Mouse (Mus musculus): ENCODE results near the gene Depp1. TPM values are rescaled to one million over a fixed set of nuclear protein-coding genes. Genes with fewer than 3 reads are reported as not detected.
A peak's percentile ranks its signal among the peaks of the same experiment; 100 is the strongest.

Gene Depp1
- polyA plus RNA-seq, 1 experiment from 2014 or later, result 13.8 TPM

DNA sequence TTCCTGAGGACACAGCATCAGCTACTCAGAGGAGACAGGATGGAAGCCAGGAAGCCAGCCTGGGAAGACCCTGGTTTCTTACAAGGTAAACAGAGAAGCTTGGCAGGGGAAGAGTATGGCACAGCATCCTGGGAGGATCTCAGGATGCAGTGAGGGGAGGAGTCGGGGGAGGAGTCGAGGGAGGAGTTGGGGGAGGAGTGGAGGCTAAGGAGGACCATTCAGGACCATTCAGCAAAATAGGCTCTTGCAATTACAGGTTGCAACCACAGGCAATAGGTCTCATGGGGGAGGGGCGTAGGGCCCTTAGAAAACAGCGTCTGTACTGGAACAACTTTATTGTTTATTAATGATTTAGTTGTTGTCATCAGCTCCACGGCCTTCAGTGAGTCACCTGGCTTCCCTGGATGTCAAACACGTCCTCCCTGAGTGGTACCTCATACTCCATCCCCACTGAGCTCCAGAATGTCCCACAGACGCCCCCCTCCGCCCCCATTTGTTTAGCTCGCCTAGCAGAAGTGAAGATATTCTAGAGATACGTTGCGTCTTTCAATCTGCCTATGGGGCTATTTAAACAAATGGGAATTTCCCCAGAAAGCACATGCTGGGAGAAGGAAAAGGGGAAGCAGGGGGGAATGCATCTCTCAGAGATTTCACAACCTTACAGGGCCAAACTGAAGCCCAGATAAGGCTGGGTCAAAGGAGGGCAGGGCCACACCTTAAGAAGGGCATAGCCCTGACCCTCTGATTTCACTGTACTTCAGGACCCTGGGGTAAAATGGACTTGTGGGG, 18.5 kb downstream of the Depp1 start:
- Histone ChIP-seq H3K4me1 (ENCODE audit: control insufficient read depth, insufficient read depth, low read length) (no peaks in the 10 kb centered on the region; the same call in 1 of the 2 replicates), H3K27ac (replicated peaks; ENCODE audit: low read depth, low read length) (no peak overlapping the region), H3K4me3 (ENCODE audit: low read depth, low read length) (no peak overlapping the region), H3K4me2 (ENCODE audit: low read depth, low read length) (no peak overlapping the region), H3K9me3 (replicated peaks; ENCODE audit: control insufficient read depth, low read length) (no peaks in the 10 kb centered on the region), H3K9ac (replicated peaks; ENCODE audit: low read length) (no peak overlapping the region), H3K36me3 (replicated peaks; ENCODE audit: control insufficient read depth, insufficient read depth, low read depth, low read length) (no peaks in the 10 kb centered on the region), H3K27me3 (ENCODE audit: control insufficient read depth, insufficient read depth, low read length) (no peaks in the 10 kb centered on the region)
- ATAC-seq (replicated peaks; ENCODE audit: insufficient number of reproducible peaks, low FRiP score, low TSS enrichment, low read depth) (no peak), DNase-seq (ENCODE audit: low spot score) (peak; percentile 22)
- 44% methylated on average over 11 of the region's 11 CpGs for WGBS

DNA sequence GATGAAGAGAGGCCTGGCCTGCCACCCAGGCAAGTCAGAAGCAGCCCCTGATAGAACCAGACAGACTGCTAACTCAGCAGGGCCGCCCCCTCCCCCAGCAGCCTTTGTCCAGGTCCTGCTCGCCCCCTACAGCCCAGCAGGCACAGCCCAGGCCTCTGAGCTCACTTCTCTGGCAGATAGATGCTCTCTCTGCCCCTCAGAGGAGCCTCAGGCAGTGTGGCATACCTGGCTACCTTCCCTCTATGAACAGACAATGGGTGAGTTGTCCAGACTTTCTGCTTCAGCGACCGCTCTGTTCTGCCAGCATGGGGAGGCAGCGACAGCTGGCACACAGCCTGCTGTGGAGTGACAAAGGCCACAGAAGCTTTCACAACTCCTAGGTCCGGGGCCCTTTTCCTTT, 19.7 kb downstream of the Depp1 start:
- H3K9me3 ChIP-seq (replicated peaks; ENCODE audit: control insufficient read depth, low read length), result no peaks in the 10 kb centered on the region
- H3K9ac ChIP-seq (replicated peaks; ENCODE audit: low read length), result no peak overlapping the region
- no peak overlapping the region for H3K4me3 ChIP-seq (ENCODE audit: low read depth, low read length)
- 31% methylated on average over 6 of the region's 6 CpGs for WGBS
- no peaks in the 10 kb centered on the region; the same call in 1 of the 2 replicates for H3K4me1 ChIP-seq (ENCODE audit: control insufficient read depth, insufficient read depth, low read length)
- H3K36me3 ChIP-seq (replicated peaks; ENCODE audit: control insufficient read depth, insufficient read depth, low read depth, low read length), result no peaks in the 10 kb centered on the region
- H3K27me3 ChIP-seq (ENCODE audit: control insufficient read depth, insufficient read depth, low read length), result no peaks in the 10 kb centered on the region
- no peak overlapping the region for H3K27ac ChIP-seq (replicated peaks; ENCODE audit: low read depth, low read length)
- no peak overlapping the region for H3K4me2 ChIP-seq (ENCODE audit: low read depth, low read length)
- ATAC-seq (replicated peaks; ENCODE audit: insufficient number of reproducible peaks, low FRiP score, low TSS enrichment, low read depth) (no peak), DNase-seq (ENCODE audit: low spot score) (peak; percentile 23)

DNA sequence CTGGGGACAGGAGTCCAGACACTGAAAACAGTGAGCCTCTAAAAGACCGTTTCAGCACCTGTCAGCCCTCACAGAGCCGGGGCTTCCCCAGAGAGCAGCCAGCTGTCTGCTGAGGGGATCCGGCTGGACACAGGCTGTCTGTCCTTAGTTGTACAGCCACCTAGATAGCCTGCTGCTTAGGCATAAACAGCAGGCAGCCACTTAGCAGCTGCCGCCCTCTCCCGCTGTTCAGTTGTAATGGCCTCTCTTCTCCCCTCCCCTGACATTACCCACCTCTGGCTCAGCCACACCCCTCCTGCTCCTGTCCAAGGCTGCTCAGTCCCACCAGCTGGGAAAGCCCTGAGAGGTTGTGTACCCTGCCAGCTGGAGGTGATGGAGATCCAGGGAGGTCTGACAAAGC, 20.6 kb downstream of the Depp1 start:
- ATAC-seq (replicated peaks; ENCODE audit: insufficient number of reproducible peaks, low FRiP score, low TSS enrichment, low read depth) (peak; percentile 41), DNase-seq (ENCODE audit: low spot score) (no peak)
- no peaks in the 10 kb centered on the region; the same call in 1 of the 2 replicates for H3K4me1 ChIP-seq (ENCODE audit: control insufficient read depth, insufficient read depth, low read length)
- H3K9ac ChIP-seq (replicated peaks; ENCODE audit: low read length), result no peak overlapping the region
- H3K27ac ChIP-seq (replicated peaks; ENCODE audit: low read depth, low read length), result no peak overlapping the region
- WGBS, result 5% methylated on average over 5 of the region's 5 CpGs
- H3K27me3 ChIP-seq (ENCODE audit: control insufficient read depth, insufficient read depth, low read length), result no peaks in the 10 kb centered on the region
- H3K4me2 ChIP-seq (ENCODE audit: low read depth, low read length), result no peak overlapping the region
- H3K9me3 ChIP-seq (replicated peaks; ENCODE audit: control insufficient read depth, low read length), result no peaks in the 10 kb centered on the region
- no peak overlapping the region for H3K4me3 ChIP-seq (ENCODE audit: low read depth, low read length)
- H3K36me3 ChIP-seq (replicated peaks; ENCODE audit: control insufficient read depth, insufficient read depth, low read depth, low read length), result no peaks in the 10 kb centered on the region

DNA sequence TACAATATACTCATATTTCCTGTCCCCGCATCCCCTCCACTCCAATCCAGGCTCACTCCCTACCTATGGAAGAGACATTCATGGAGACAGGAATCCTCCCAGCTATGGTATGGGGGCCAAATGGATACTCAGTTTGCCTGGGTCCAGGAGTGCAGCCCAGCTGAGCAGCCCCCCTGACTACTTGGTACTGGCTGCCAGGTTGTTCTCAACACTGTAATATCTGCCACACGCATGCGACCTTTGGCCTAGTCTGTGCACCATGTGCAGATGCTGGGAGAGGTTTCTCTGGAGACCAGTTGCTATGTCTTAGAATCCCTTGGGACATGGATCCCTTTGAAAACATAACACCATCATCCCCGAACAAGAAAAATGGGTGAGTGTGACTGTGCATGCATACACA, 21.4 kb downstream of the Depp1 start:
- Histone ChIP-seq H3K9me3 (replicated peaks; ENCODE audit: control insufficient read depth, low read length) (no peaks in the 10 kb centered on the region), H3K9ac (replicated peaks; ENCODE audit: low read length) (no peak overlapping the region), H3K4me1 (ENCODE audit: control insufficient read depth, insufficient read depth, low read length) (no peaks in the 10 kb centered on the region; the same call in 1 of the 2 replicates), H3K27ac (replicated peaks; ENCODE audit: low read depth, low read length) (no peak overlapping the region), H3K36me3 (replicated peaks; ENCODE audit: control insufficient read depth, insufficient read depth, low read depth, low read length) (no peaks in the 10 kb centered on the region), H3K27me3 (ENCODE audit: control insufficient read depth, insufficient read depth, low read length) (no peaks in the 10 kb centered on the region), H3K4me3 (ENCODE audit: low read depth, low read length) (no peak overlapping the region), H3K4me2 (ENCODE audit: low read depth, low read length) (no peak overlapping the region; the same call in 1 of the 2 replicates)
- 81% methylated on average over 4 of the region's 4 CpGs for WGBS
- DNase-seq (ENCODE audit: low spot score) (no peak), ATAC-seq (replicated peaks; ENCODE audit: insufficient number of reproducible peaks, low FRiP score, low TSS enrichment, low read depth) (no peak)

DNA sequence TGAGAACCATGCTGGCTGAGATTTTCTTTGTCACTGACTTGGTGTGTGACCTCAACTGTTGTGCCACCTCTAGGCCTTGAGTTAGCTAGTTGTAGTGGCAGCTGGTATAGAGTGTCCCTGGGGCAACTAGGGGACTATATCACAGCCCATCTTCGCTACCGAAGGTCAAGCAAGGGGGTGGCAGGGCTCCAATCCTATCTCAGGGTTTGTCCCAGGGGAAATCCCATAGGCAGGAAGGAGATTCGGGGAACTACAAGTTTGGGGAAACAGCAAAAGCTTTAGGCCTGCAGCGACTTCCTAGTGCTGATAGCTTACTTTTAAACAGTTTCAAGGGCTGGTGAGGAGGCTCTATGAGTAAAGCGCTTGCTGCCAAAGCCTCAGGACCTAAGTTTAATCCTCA, 21.9 kb downstream of the Depp1 start:
- DNase-seq (ENCODE audit: low spot score), result no peak
- Histone ChIP-seq H3K36me3 (replicated peaks; ENCODE audit: control insufficient read depth, insufficient read depth, low read depth, low read length) (no peaks in the 10 kb centered on the region), H3K4me2 (ENCODE audit: low read depth, low read length) (no peak overlapping the region), H3K9me3 (replicated peaks; ENCODE audit: control insufficient read depth, low read length) (no peaks in the 10 kb centered on the region), H3K9ac (replicated peaks; ENCODE audit: low read length) (no peak overlapping the region), H3K4me1 (ENCODE audit: control insufficient read depth, insufficient read depth, low read length) (no peaks in the 10 kb centered on the region; the same call in 1 of the 2 replicates), H3K4me3 (ENCODE audit: low read depth, low read length) (no peak overlapping the region), H3K27me3 (ENCODE audit: control insufficient read depth, insufficient read depth, low read length) (no peaks in the 10 kb centered on the region), H3K27ac (replicated peaks; ENCODE audit: low read depth, low read length) (no peak overlapping the region)
- ATAC-seq (replicated peaks; ENCODE audit: insufficient number of reproducible peaks, low FRiP score, low TSS enrichment, low read depth), result no peak
- 63% methylated on average over 5 of the region's 5 CpGs for WGBS

DNA sequence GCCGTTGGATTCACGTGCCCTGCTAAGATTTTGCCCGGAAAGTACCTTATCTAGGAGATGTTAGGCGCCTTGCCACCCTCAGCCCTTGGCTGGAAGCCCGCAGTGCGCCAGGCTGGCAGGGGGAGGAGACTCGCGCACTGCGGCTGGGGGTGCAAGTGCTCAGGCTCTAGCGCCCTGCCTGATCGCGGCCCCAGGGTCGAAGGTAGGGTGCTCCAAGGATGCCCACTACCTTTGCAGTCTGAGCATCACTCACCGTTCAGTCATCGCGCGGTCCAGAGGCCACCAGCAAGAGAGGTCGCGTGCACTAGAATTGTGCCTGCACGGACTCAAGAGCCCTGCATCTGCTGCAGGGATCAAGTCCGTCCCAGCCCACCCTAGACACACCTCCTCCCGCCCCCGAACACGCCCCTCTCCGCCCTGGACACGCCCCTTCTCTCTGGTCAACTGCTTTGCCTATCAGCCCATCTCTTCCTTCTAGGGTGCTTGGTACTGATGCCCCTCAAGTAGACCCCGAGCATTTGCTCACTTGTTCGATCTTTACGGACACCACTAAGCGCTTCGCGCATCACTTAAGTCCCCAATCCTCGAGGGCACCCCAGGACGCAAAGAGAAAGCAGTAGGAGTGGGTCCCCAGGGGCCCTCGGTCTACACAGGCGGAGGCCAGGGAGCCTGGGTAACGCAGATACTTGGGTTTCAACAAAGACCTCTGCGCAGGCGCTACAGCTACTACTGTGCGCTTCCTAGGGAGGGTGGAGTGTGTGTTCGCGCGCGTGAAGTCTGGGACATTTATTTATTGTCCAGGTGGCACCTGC, 23.3 kb downstream of the Depp1 start, which contains the start of gene Rassf4:
Gene Rassf4 (minus strand): TSS at position 482 of the 812 bp plus-strand sequence.
- peak within 1 kb of the TSS; percentile 56 for H3K9ac ChIP-seq (replicated peaks; ENCODE audit: low read length)
- ATAC-seq (replicated peaks; ENCODE audit: insufficient number of reproducible peaks, low FRiP score, low TSS enrichment, low read depth) (peak; percentile 89), DNase-seq (ENCODE audit: low spot score) (peak; percentile 91)
- no peaks in the 10 kb centered on the region for H3K36me3 ChIP-seq (replicated peaks; ENCODE audit: control insufficient read depth, insufficient read depth, low read depth, low read length)
- H3K4me1 ChIP-seq (ENCODE audit: control insufficient read depth, insufficient read depth, low read length), result no peaks in the 10 kb centered on the region; the same call in 1 of the 2 replicates
- H3K4me2 ChIP-seq (ENCODE audit: low read depth, low read length), result peak within 1 kb of the TSS; percentile 95
- H3K9me3 ChIP-seq (replicated peaks; ENCODE audit: control insufficient read depth, low read length), result no peaks in the 10 kb centered on the region
- no peak within 1 kb of the TSS for H3K27ac ChIP-seq (replicated peaks; ENCODE audit: low read depth, low read length)
- WGBS, result under 1% methylated on average over 44 of the region's 44 CpGs
- no peaks in the 10 kb centered on the region for H3K27me3 ChIP-seq (ENCODE audit: control insufficient read depth, insufficient read depth, low read length)
- peak within 1 kb of the TSS; percentile 55 for H3K4me3 ChIP-seq (ENCODE audit: low read depth, low read length)

DNA sequence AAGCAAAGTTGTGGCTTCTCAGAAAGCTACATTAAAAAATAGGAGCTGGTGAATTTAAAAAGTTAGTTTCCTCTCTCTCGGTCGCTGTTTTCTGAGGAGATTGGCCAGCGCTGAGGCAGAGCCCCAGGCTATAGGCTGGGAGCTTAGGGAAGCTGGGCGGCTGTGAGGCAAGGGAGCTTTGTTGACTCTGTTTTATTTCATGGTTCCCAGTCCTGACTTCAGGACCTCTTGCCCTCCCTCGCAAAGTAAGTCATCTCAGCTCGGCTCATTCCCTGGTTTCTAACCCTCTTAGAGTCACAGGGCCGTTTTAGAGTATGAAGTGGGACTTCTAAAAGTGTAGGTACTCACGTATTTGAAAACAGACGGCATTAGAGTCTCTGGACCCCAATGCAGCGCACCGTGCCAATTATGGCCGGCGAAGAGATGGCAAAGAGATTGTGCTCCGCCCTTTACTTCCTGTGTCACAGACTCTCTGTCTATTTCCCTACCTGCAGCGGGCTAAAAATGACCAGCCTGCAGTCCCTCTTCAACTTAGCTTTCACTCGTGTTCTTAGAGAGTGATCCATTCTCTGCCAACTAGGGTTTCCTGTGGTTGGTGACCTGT, 24.0 kb downstream of the Depp1 start:
- Histone ChIP-seq H3K4me1 (ENCODE audit: control insufficient read depth, insufficient read depth, low read length) (no peaks in the 10 kb centered on the region; the same call in 1 of the 2 replicates), H3K27me3 (ENCODE audit: control insufficient read depth, insufficient read depth, low read length) (no peaks in the 10 kb centered on the region), H3K4me2 (ENCODE audit: low read depth, low read length) (peak overlapping the region; percentile 95), H3K27ac (replicated peaks; ENCODE audit: low read depth, low read length) (no peak overlapping the region), H3K9me3 (replicated peaks; ENCODE audit: control insufficient read depth, low read length) (no peaks in the 10 kb centered on the region), H3K9ac (replicated peaks; ENCODE audit: low read length) (peak overlapping the region; percentile 56), H3K36me3 (replicated peaks; ENCODE audit: control insufficient read depth, insufficient read depth, low read depth, low read length) (no peaks in the 10 kb centered on the region), H3K4me3 (ENCODE audit: low read depth, low read length) (peak overlapping the region; percentile 55)
- 21% methylated on average over 16 of the region's 16 CpGs for WGBS
- DNase-seq (ENCODE audit: low spot score) (no peak), ATAC-seq (replicated peaks; ENCODE audit: insufficient number of reproducible peaks, low FRiP score, low TSS enrichment, low read depth) (no peak)

Data from embryonic facial prominence, embryonic 11.5 days (tissue).